Mouse (Mus musculus): ENCODE data around the gene Gm28047.
A peak's percentile ranks its signal among the peaks of the same experiment; 100 is the strongest.
"Not testable (repeated sequence)": the region's sequence is repeated elsewhere in the genome, so short reads cannot be mapped to it uniquely, and the experiment has no call there.

Gene Gm28047

GRCm38 (mm10) chr15:102624970-102625686 is at the start of gene Gm28047, which contains the start of gene Atf7:
Gene Gm28047, minus strand, starts transcription at chr15:102625067.
Gene Atf7, minus strand, starts transcription at chr15:102625464.
- DNase-seq (ENCODE audit: low spot score): peak; percentile 99

- peak; percentile 63 for DNase-seq (ENCODE audit: low spot score)
Observed at GRCm38 (mm10) chr15:102673548-102673947, 48.7 kb upstream of the Gm28047 start.

- no peak for DNase-seq (ENCODE audit: low spot score)
Observed at GRCm38 (mm10) chr15:102672215-102673071, 47.6 kb upstream of the Gm28047 start, which contains the start of gene Atp5g2. Gene Atp5g2, minus strand, starts transcription at chr15:102672352.

GRCm38 (mm10) chr15:102671721-102672214 is 46.9 kb upstream of the Gm28047 start:
- peak; percentile 93 for DNase-seq (ENCODE audit: low spot score)

- peak; percentile 99 for DNase-seq (ENCODE audit: low spot score)
Observed at GRCm38 (mm10) chr15:102670767-102671575, 46.1 kb upstream of the Gm28047 start.

GRCm38 (mm10) chr15:102670281-102670680 is 45.4 kb upstream of the Gm28047 start:
- DNase-seq (ENCODE audit: low spot score): no peak

GRCm38 (mm10) chr15:102669571-102669970 is 44.7 kb upstream of the Gm28047 start:
- DNase-seq (ENCODE audit: low spot score): no peak

GRCm38 (mm10) chr15:102665494-102665893 is 40.6 kb upstream of the Gm28047 start:
- peak; percentile 38 for DNase-seq (ENCODE audit: low spot score)

- no peak for DNase-seq (ENCODE audit: low spot score)
Observed at GRCm38 (mm10) chr15:102663825-102664224, 39.0 kb upstream of the Gm28047 start.

- not testable (repeated sequence) for DNase-seq (ENCODE audit: low spot score)
Observed at GRCm38 (mm10) chr15:102662601-102663000, 37.7 kb upstream of the Gm28047 start.

GRCm38 (mm10) chr15:102657926-102658381 is 33.1 kb upstream of the Gm28047 start:
- DNase-seq (ENCODE audit: low spot score): peak; percentile 66

GRCm38 (mm10) chr15:102656658-102657057 is 31.8 kb upstream of the Gm28047 start:
- peak; percentile 23 for DNase-seq (ENCODE audit: low spot score)

- not testable (repeated sequence) for DNase-seq (ENCODE audit: low spot score)
Observed at GRCm38 (mm10) chr15:102651928-102652660, 27.2 kb upstream of the Gm28047 start.

- no peak for DNase-seq (ENCODE audit: low spot score)
Observed at GRCm38 (mm10) chr15:102651107-102651506, 26.2 kb upstream of the Gm28047 start.

- DNase-seq (ENCODE audit: low spot score): no peak
Observed at GRCm38 (mm10) chr15:102635817-102636216, 10.9 kb upstream of the Gm28047 start.

GRCm38 (mm10) chr15:102634684-102635083 is 9.8 kb upstream of the Gm28047 start:
- no peak for DNase-seq (ENCODE audit: low spot score)

GRCm38 (mm10) chr15:102625687-102626055 is 804 bp upstream of the Gm28047 start:
- DNase-seq (ENCODE audit: low spot score): no peak

- no peak for DNase-seq (ENCODE audit: low spot score)
Observed at GRCm38 (mm10) chr15:102624291-102624969, 437 bp downstream of the Gm28047 start.

GRCm38 (mm10) chr15:102623121-102623520 is 1.7 kb downstream of the Gm28047 start:
- DNase-seq (ENCODE audit: low spot score): no peak

- DNase-seq (ENCODE audit: low spot score): no peak
Observed at GRCm38 (mm10) chr15:102622536-102622935, 2.3 kb downstream of the Gm28047 start.
